Mouse (Mus musculus) kidney, postnatal 0 days (tissue): Measurements from ENCODE around the gene Cacna2d1. TPM values are rescaled to one million over a fixed set of nuclear protein-coding genes. Genes with fewer than 3 reads are reported as not detected.

Experiments
- ATAC-seq: fragments of 200-750 bp; cut with Nextera tagmentation; replicated peaks from 2 replicates; pipeline ENCODE4 v1.8.0; 2017; ENCODE audit warnings: low read depth, moderate number of reproducible peaks, moderate TSS enrichment, moderate library complexity; ENCODE audit not compliant: low FRiP score
- DNase-seq: peaks from one replicate; pipeline ENCODE4 v3.0.0-alpha.2; 2016; ENCODE audit warnings: low spot score
- H3K27ac ChIP-seq: fragments of 300-500 bp; sonication (generic); 2 replicates; pipeline ENCODE4 v1.5.1; 2014; ENCODE audit warnings: mild to moderate bottlenecking
- H3K27me3 ChIP-seq: fragments of 300-500 bp; sonication (generic); 2 replicates; pipeline ENCODE4 v1.6.1; 2014; ENCODE audit warnings: low read length, mixed read lengths; ENCODE audit not compliant: insufficient read depth
- H3K36me3 ChIP-seq: fragments of 300-500 bp; sonication (generic); 2 replicates; pipeline ENCODE4 v1.6.1; 2014; ENCODE audit warnings: low read length, mixed read lengths; ENCODE audit not compliant: insufficient read depth
- H3K4me1 ChIP-seq: fragments of 300-500 bp; sonication (generic); replicated peaks from 2 replicates; pipeline ENCODE4 v1.6.1; 2014; ENCODE audit warnings: antibody characterized with exemption, low read length, mixed read lengths; ENCODE audit not compliant: insufficient read depth
- H3K4me2 ChIP-seq: fragments of 300-500 bp; sonication (generic); 2 replicates; pipeline ENCODE4 v1.6.1; 2014; ENCODE audit warnings: mild to moderate bottlenecking, low read length, moderate library complexity, mixed read lengths
- H3K4me3 ChIP-seq: fragments of 300-500 bp; sonication (generic); replicated peaks from 2 replicates; pipeline ENCODE4 v1.5.1; 2014; ENCODE audit warnings: low read depth, low read length
- H3K9ac ChIP-seq: fragments of 300-500 bp; sonication (generic); 2 replicates; pipeline ENCODE4 v1.6.1; 2014; ENCODE audit warnings: low read depth, low read length
- H3K9me3 ChIP-seq: fragments of 300-500 bp; sonication (generic); replicated peaks from 2 replicates; pipeline ENCODE4 v1.6.1; 2016; ENCODE audit warnings: low read length, inconsistent platforms, mixed read lengths
- CTCF ChIP-seq: IDR thresholded peaks from 2 replicates; pipeline ENCODE4 v1.5.1; 2016; ENCODE audit warnings: antibody characterized with exemption, low read depth, mild to moderate bottlenecking, moderate library complexity
- WGBS: fragments of 180-500 bp; shearing (Covaris S2); extraction: QIAGEN DNeasy Blood & Tissue Kit; methylation state at CpG from one replicate; pipeline ENCODE4 v1.1.7; 2014; 5-methylcytosine and 5-hydroxymethylcytosine counted together
- polyA plus RNA-seq: library from polyadenylated mRNA; unstranded; fragments of >200 nt; fragmentation: Nextera tagmentation; extraction: Ambion mirVana; gene quantifications from 2 replicates; pipeline ENCODE4 v1.2.1, GENCODE M21; 2015

Gene Cacna2d1
- polyA plus RNA-seq, 1 experiment from 2014 or later: 9.7 TPM

DNA sequence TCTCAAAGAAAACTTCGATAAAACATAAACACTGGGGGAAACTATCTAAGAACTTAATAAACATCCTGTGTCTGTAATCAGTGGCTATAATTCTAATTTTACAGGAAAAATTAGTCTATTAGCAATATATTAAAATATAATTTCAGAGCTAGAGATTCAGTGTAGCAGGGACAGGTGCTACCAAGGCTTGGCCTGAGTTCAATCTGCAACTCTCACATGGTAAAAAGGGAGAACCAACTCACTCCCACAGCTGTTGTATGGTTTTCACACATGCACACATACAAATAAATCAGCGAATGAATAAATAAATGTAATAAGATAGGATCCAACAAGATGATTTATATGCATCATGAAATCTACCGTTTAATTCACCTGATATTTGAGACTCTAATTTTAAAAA lies 484.0 kb downstream of the Cacna2d1 start:
- H3K4me1 ChIP-seq: no peaks in the 10 kb centered on the region
- no peak overlapping the region for H3K4me3 ChIP-seq
- H3K9me3 ChIP-seq: no peaks in the 10 kb centered on the region
- WGBS: 68% methylated on average over 3 of the region's 3 CpGs
- no peak overlapping the region for H3K9ac ChIP-seq
- H3K27ac ChIP-seq: no peak overlapping the region
- no peak for DNase-seq
- H3K36me3 ChIP-seq: no peaks in the 10 kb centered on the region
- no peak for TF ChIP-seq CTCF
- H3K27me3 ChIP-seq: no peaks in the 10 kb centered on the region
- H3K4me2 ChIP-seq: no peak overlapping the region
- no peak for ATAC-seq

Other genes starting within 250 kb of the Cacna2d1 start
- gene Speer4c, start 220.4 kb upstream of the Cacna2d1 start, polyA plus RNA-seq: not detected in 2 replicates